Mouse (Mus musculus) urinary bladder, postnatal 4 days (tissue): ENCODE results near the gene Dnaja3.
"Not testable (repeated sequence)": the region's sequence is repeated elsewhere in the genome, so short reads cannot be mapped to it uniquely, and the experiment has no call there.

Experiments used
- DNase-seq, 2 experiments: peaks; one replicate each; pipeline ENCODE4 v3.0.0; 2021 to 2022; ENCODE audit warnings: low spot score in 2 of 2

Gene Dnaja3

GRCm38 (mm10) chr16:4665726-4666125, 25.9 kb downstream of the Dnaja3 start:
- DNase-seq = no peak

- DNase-seq = peak; percentile 69 to 87
Observed at GRCm38 (mm10) chr16:4667190-4667808, 27.5 kb downstream of the Dnaja3 start.

- no peak for DNase-seq
Observed at GRCm38 (mm10) chr16:4670317-4670716, 30.5 kb downstream of the Dnaja3 start.

GRCm38 (mm10) chr16:4674091-4674490, 34.3 kb downstream of the Dnaja3 start:
- DNase-seq = no peak

- no peak for DNase-seq
Observed at GRCm38 (mm10) chr16:4676836-4677235, 37.0 kb downstream of the Dnaja3 start.

GRCm38 (mm10) chr16:4678080-4678479, 38.3 kb downstream of the Dnaja3 start:
- no peak for DNase-seq

- peak; percentile 79 to 90 for DNase-seq
Observed at GRCm38 (mm10) chr16:4679121-4680018, 39.6 kb downstream of the Dnaja3 start, which contains the start of gene Coro7. TSS of gene Coro7 (minus strand) at chr16:4679777.

- DNase-seq = not testable (repeated sequence)
Observed at GRCm38 (mm10) chr16:4680922-4681455, 41.2 kb downstream of the Dnaja3 start.

GRCm38 (mm10) chr16:4682628-4683179, 42.9 kb downstream of the Dnaja3 start:
- DNase-seq = no peak

- no peak for DNase-seq
Observed at GRCm38 (mm10) chr16:4683193-4683580, 43.4 kb downstream of the Dnaja3 start.

GRCm38 (mm10) chr16:4683581-4684456, 44.0 kb downstream of the Dnaja3 start:
- DNase-seq = peak; percentile 93 to 96

- DNase-seq = no peak
Observed at GRCm38 (mm10) chr16:4684457-4684791, 44.6 kb downstream of the Dnaja3 start.

GRCm38 (mm10) chr16:4689371-4689770, 49.6 kb downstream of the Dnaja3 start:
- DNase-seq = not testable (repeated sequence)

GRCm38 (mm10) chr16:4701211-4701610, 61.4 kb downstream of the Dnaja3 start:
- DNase-seq = no peak

- no peak for DNase-seq
Observed at GRCm38 (mm10) chr16:4702646-4703045, 62.9 kb downstream of the Dnaja3 start.

- DNase-seq = no peak
Observed at GRCm38 (mm10) chr16:4705541-4705940, 65.8 kb downstream of the Dnaja3 start.

- no peak for DNase-seq
Observed at GRCm38 (mm10) chr16:4711173-4711572, 71.4 kb downstream of the Dnaja3 start.

- no peak for DNase-seq
Observed at GRCm38 (mm10) chr16:4713861-4714710, 74.3 kb downstream of the Dnaja3 start.

- DNase-seq = no peak
Observed at GRCm38 (mm10) chr16:4717866-4718265, 78.1 kb downstream of the Dnaja3 start.

GRCm38 (mm10) chr16:4718753-4719518, 79.1 kb downstream of the Dnaja3 start, which contains the start of gene Nmral1:
TSS of gene Nmral1 (minus strand) at chr16:4719356.
- DNase-seq = peak; percentile 50 to 63
